Mouse (Mus musculus): ENCODE results near the gene Icam1.

GRCm38 (mm10) chr9:21026849-21027248 lies 11.1 kb downstream of the Icam1 start:
- no peak for TF ChIP-seq CTCF (IDR thresholded peaks at IDR 0.05; ENCODE audit: borderline replicate concordance, insufficient read depth, low read length)
- TF ChIP-seq POLR2A (IDR thresholded peaks at IDR 0.05; ENCODE audit: low read depth, low read length): no peak
